Mouse (Mus musculus): ENCODE measurements around the gene Gpm6a. TPM values are rescaled to one million over a fixed set of nuclear protein-coding genes. Genes with fewer than 3 reads are reported as not detected.

The Gpm6a gene
- total and polyA plus RNA-seq, 3 experiments = not detected

GRCm38 (mm10) chr8:54954030-54954429 lies 613 bp upstream of the Gpm6a start:
- no peaks in the 10 kb centered on the region for H3K27me3 ChIP-seq (ENCODE audit: control insufficient read depth in 1 of 2, insufficient read depth in 2 of 2, low read length in 2 of 2)
- no peak for TF ChIP-seq KAT2A (conservative IDR thresholded peaks at IDR 0.05; ENCODE audit: low read depth, low read length)
- no peak for TF ChIP-seq EP300 (IDR thresholded peaks at IDR 0.05; ENCODE audit: low read depth in 1 of 2, low read length in 2 of 2)

GRCm38 (mm10) chr8:54955456-54955800 lies 785 bp downstream of the Gpm6a start:
- no peaks in the 10 kb centered on the region for H3K36me3 ChIP-seq (ENCODE audit: control insufficient read depth in 1 of 2, insufficient read depth in 2 of 2, low read length in 2 of 2)
- no peak overlapping the region for H3K4me3 ChIP-seq (ENCODE audit: control insufficient read depth in 1 of 2, insufficient read depth in 1 of 2, low read depth in 2 of 2, low read length in 2 of 2)

More at GRCm38 (mm10) chr8:54954030-54954429, 613 bp upstream of the Gpm6a start:
- no peak overlapping the region for H3K9ac ChIP-seq (ENCODE audit: control insufficient read depth, low read depth, low read length, poor library complexity, severe bottlenecking)
- DNase-seq (ENCODE audit: low read depth, low spot score) = no peak
- no peak overlapping the region for H3K27ac ChIP-seq (ENCODE audit: control insufficient read depth, low read depth, low read length)
- no peak overlapping the region for H3K4me3 ChIP-seq (ENCODE audit: control insufficient read depth in 1 of 2, insufficient read depth in 1 of 2, low read depth in 2 of 2, low read length in 2 of 2)
- no peaks in the 10 kb centered on the region for H3K36me3 ChIP-seq (ENCODE audit: control insufficient read depth in 1 of 2, insufficient read depth in 2 of 2, low read length in 2 of 2)
- H3K79me2 ChIP-seq (ENCODE audit: control insufficient read depth, insufficient read depth, low read length, poor library complexity) = no peaks in the 10 kb centered on the region
- no peaks in the 10 kb centered on the region for H3K4me1 ChIP-seq (ENCODE audit: control insufficient read depth in 1 of 2, insufficient read depth in 2 of 2, low read length in 2 of 2)
- H3K9me3 ChIP-seq (replicated peaks; ENCODE audit: insufficient read depth, low read length) = no peaks in the 10 kb centered on the region

GRCm38 (mm10) chr8:54955935-54956573 lies 1.4 kb downstream of the Gpm6a start:
- no peaks in the 10 kb centered on the region for H3K9me3 ChIP-seq (replicated peaks; ENCODE audit: insufficient read depth, low read length)
- H3K79me2 ChIP-seq (ENCODE audit: control insufficient read depth, insufficient read depth, low read length, poor library complexity) = no peaks in the 10 kb centered on the region
- H3K9ac ChIP-seq (ENCODE audit: control insufficient read depth, low read depth, low read length, poor library complexity, severe bottlenecking) = no peak overlapping the region
- H3K4me3 ChIP-seq (ENCODE audit: control insufficient read depth in 1 of 2, insufficient read depth in 1 of 2, low read depth in 2 of 2, low read length in 2 of 2) = no peak overlapping the region
- DNase-seq (ENCODE audit: low read depth, low spot score) = no peak
- H3K27ac ChIP-seq (ENCODE audit: control insufficient read depth, low read depth, low read length) = no peak overlapping the region
- TF ChIP-seq USF2 (IDR thresholded peaks at IDR 0.05; ENCODE audit: borderline replicate concordance in 1 of 2, insufficient read depth in 1 of 2, low read depth in 1 of 2, low read length in 2 of 2) (no peak), EP300 (IDR thresholded peaks at IDR 0.05; ENCODE audit: low read depth in 1 of 2, low read length in 2 of 2) (no peak), UBTF (IDR thresholded peaks at IDR 0.05; ENCODE audit: borderline replicate concordance, insufficient read depth, low read depth, low read length) (no peak), ELF1 (IDR thresholded peaks at IDR 0.05; ENCODE audit: low read depth, low read length) (no peak), USF1 (IDR thresholded peaks at IDR 0.05; ENCODE audit: low read depth, low read length) (no peak), MAFK (IDR thresholded peaks at IDR 0.05; ENCODE audit: borderline replicate concordance, low read depth, low read length) (no peak), SMC3 (IDR thresholded peaks at IDR 0.05; ENCODE audit: low read depth, low read length) (no peak), GATA1 (IDR thresholded peaks at IDR 0.05; ENCODE audit: low read depth, low read length) (no peak), MXI1 (IDR thresholded peaks at IDR 0.05; ENCODE audit: low read depth, low read length) (no peak), RCOR1 (IDR thresholded peaks at IDR 0.05; ENCODE audit: low read depth, low read length) (no peak), HCFC1 (IDR thresholded peaks at IDR 0.05; ENCODE audit: low read depth, low read length) (no peak)
- H3K36me3 ChIP-seq (ENCODE audit: control insufficient read depth in 1 of 2, insufficient read depth in 2 of 2, low read length in 2 of 2) = no peaks in the 10 kb centered on the region
- H3K27me3 ChIP-seq (ENCODE audit: control insufficient read depth in 1 of 2, insufficient read depth in 2 of 2, low read length in 2 of 2) = no peaks in the 10 kb centered on the region
- no peaks in the 10 kb centered on the region for H3K4me1 ChIP-seq (ENCODE audit: control insufficient read depth in 1 of 2, insufficient read depth in 2 of 2, low read length in 2 of 2)

More at GRCm38 (mm10) chr8:54955456-54955800, 785 bp downstream of the Gpm6a start:
- DNase-seq (ENCODE audit: low read depth, low spot score) = no peak
- Histone ChIP-seq H3K9me3 (replicated peaks; ENCODE audit: insufficient read depth, low read length) (no peaks in the 10 kb centered on the region), H3K9ac (ENCODE audit: control insufficient read depth, low read depth, low read length, poor library complexity, severe bottlenecking) (no peak overlapping the region), H3K79me2 (ENCODE audit: control insufficient read depth, insufficient read depth, low read length, poor library complexity) (no peaks in the 10 kb centered on the region), H3K4me1 (ENCODE audit: control insufficient read depth in 1 of 2, insufficient read depth in 2 of 2, low read length in 2 of 2) (no peaks in the 10 kb centered on the region), H3K27me3 (ENCODE audit: control insufficient read depth in 1 of 2, insufficient read depth in 2 of 2, low read length in 2 of 2) (no peaks in the 10 kb centered on the region), H3K27ac (ENCODE audit: control insufficient read depth, low read depth, low read length) (no peak overlapping the region)
- TF ChIP-seq TBP (IDR thresholded peaks at IDR 0.05; ENCODE audit: low read depth, low read length) (no peak), POLR2AphosphoS2 (IDR thresholded peaks at IDR 0.05; ENCODE audit: low read length) (no peak), UBTF (IDR thresholded peaks at IDR 0.05; ENCODE audit: borderline replicate concordance, insufficient read depth, low read depth, low read length) (no peak), MEF2A (IDR thresholded peaks at IDR 0.05; ENCODE audit: extremely low read depth, insufficient replicate concordance, low read depth, low read length, poor library complexity, severe bottlenecking) (no peak), ZKSCAN1 (IDR thresholded peaks at IDR 0.05; ENCODE audit: low read depth, low read length) (no peak), USF2 (IDR thresholded peaks at IDR 0.05; ENCODE audit: borderline replicate concordance in 1 of 2, insufficient read depth in 1 of 2, low read depth in 1 of 2, low read length in 2 of 2) (no peak), HCFC1 (IDR thresholded peaks at IDR 0.05; ENCODE audit: low read depth, low read length) (no peak), MYB (IDR thresholded peaks at IDR 0.05; ENCODE audit: low read depth, low read length) (no peak), KAT2A (conservative IDR thresholded peaks at IDR 0.05; ENCODE audit: low read depth, low read length) (no peak), RCOR1 (IDR thresholded peaks at IDR 0.05; ENCODE audit: low read depth, low read length) (no peak), CHD1 (IDR thresholded peaks at IDR 0.05; ENCODE audit: low read depth, low read length) (no peak), ZMIZ1 (IDR thresholded peaks at IDR 0.05; ENCODE audit: low read depth, low read length) (no peak), ELF1 (IDR thresholded peaks at IDR 0.05; ENCODE audit: low read depth, low read length) (no peak), CHD2 (IDR thresholded peaks at IDR 0.05; ENCODE audit: low read length) (no peak), JUND (IDR thresholded peaks at IDR 0.05; ENCODE audit: low read depth, low read length) (no peak), MXI1 (IDR thresholded peaks at IDR 0.05; ENCODE audit: low read depth, low read length) (no peak)

All from MEL (cell line).